Mouse (Mus musculus) layer of hippocampus, postnatal 25 days (tissue): ENCODE results near the gene Sim1. TPM values are rescaled to one million over a fixed set of nuclear protein-coding genes. Genes with fewer than 3 reads are reported as not detected.

Experiments used
- DNase-seq, 2 experiments: peaks; one replicate each; pipeline ENCODE4 v3.0.0; 2022; ENCODE audit warnings: mixed read lengths in 2 of 2, low spot score in 1 of 2; ENCODE audit errors: extremely low spot score in 1 of 2
- total RNA-seq, 2 experiments: library from RNA; stranded (reverse); gene quantifications; 2 replicates each; pipeline ENCODE4 v1.2.3; 2021

Sim1 gene
- total RNA-seq, 2 experiments from 2014 or later, result not detected

- DNase-seq, result no peak
Observed at GRCm38 (mm10) chr10:51023308-51024279, 129.0 kb downstream of the Sim1 start.
